Mouse (Mus musculus) intestine, embryonic 14.5 days (tissue): Measurements from ENCODE around the gene Dnm2. TPM values are rescaled to one million over a fixed set of nuclear protein-coding genes. Genes with fewer than 3 reads are reported as not detected.

ENCODE experiments used
- ATAC-seq: fragments of 200-750 bp; cut with Nextera tagmentation; replicated peaks from 2 replicates; pipeline ENCODE4 v1.8.0; 2017; ENCODE audit warnings: low read depth, moderate number of reproducible peaks, moderate TSS enrichment, moderate library complexity; ENCODE audit not compliant: low FRiP score, low TSS enrichment
- DNase-seq: peaks from one replicate; pipeline ENCODE4 v3.0.0-alpha.2; 2018; ENCODE audit warnings: low spot score
- H3K27ac ChIP-seq: fragments of 300-500 bp; sonication (generic); 2 replicates; pipeline ENCODE4 v1.5.1; 2014; ENCODE audit warnings: low read depth, mild to moderate bottlenecking, control low read depth
- H3K27me3 ChIP-seq: fragments of 300-500 bp; sonication (generic); replicated peaks from 2 replicates; pipeline ENCODE4 v1.6.1; 2014; ENCODE audit warnings: low read length, control low read depth; ENCODE audit not compliant: control insufficient read depth, insufficient read depth
- H3K36me3 ChIP-seq: fragments of 300-500 bp; sonication (generic); 2 replicates; pipeline ENCODE4 v1.6.1; 2014; ENCODE audit warnings: low read length, control low read depth; ENCODE audit not compliant: control insufficient read depth, insufficient read depth
- H3K4me1 ChIP-seq: fragments of 300-500 bp; sonication (generic); replicated peaks from 2 replicates; pipeline ENCODE4 v1.6.1; 2014; ENCODE audit warnings: low read length, control low read depth, mixed read lengths; ENCODE audit not compliant: control insufficient read depth, insufficient read depth
- H3K4me2 ChIP-seq: fragments of 300-500 bp; sonication (generic); 2 replicates; pipeline ENCODE4 v1.6.1; 2014; ENCODE audit warnings: low read length
- H3K4me3 ChIP-seq: fragments of 300-500 bp; sonication (generic); 2 replicates; pipeline ENCODE4 v1.5.1; 2014; ENCODE audit warnings: low read depth, low read length, control low read depth, mixed read lengths
- H3K9ac ChIP-seq: fragments of 300-500 bp; sonication (generic); 2 replicates; pipeline ENCODE4 v1.6.1; 2014; ENCODE audit warnings: mild to moderate bottlenecking, low read length
- H3K9me3 ChIP-seq: fragments of 300-500 bp; sonication (generic); 2 replicates; pipeline ENCODE4 v1.6.1; 2016; ENCODE audit warnings: low read length, control low read depth; ENCODE audit not compliant: control insufficient read depth
- WGBS: fragments of 180-500 bp; shearing (Covaris S2); extraction: QIAGEN DNeasy Blood & Tissue Kit; methylation state at CpG from one replicate; pipeline ENCODE4 v1.1.7; 2014; 5-methylcytosine and 5-hydroxymethylcytosine counted together
- polyA plus RNA-seq: library from polyadenylated mRNA; unstranded; fragments of >200 nt; fragmentation: Nextera tagmentation; extraction: Ambion mirVana; gene quantifications from 2 replicates; pipeline ENCODE4 v1.2.1, GENCODE M21; 2014

Gene Dnm2
- polyA plus RNA-seq, 1 experiment from 2014 or later: 67.3 TPM

GRCm38 (mm10) chr9:21445081-21445744 lies 20.5 kb downstream of the Dnm2 start:
- Histone ChIP-seq H3K4me3 (no peak overlapping the region), H3K9ac (no peak overlapping the region), H3K4me1 (0 out of 2 replicates have a peak, but pooled peaks cover 3% of the 10 kb centered on the region), H3K4me2 (no peak overlapping the region), H3K27ac (no peak overlapping the region), H3K27me3 (no peaks in the 10 kb centered on the region), H3K36me3 (no peaks in the 10 kb centered on the region), H3K9me3 (no peaks in the 10 kb centered on the region)
- DNase-seq: no peak
- no peak for ATAC-seq
- WGBS: 96% methylated on average over 6 of the region's 6 CpGs

GRCm38 (mm10) chr9:21447778-21448177 lies 23.1 kb downstream of the Dnm2 start:
- H3K36me3 ChIP-seq: no peaks in the 10 kb centered on the region
- 91% methylated on average over 2 of the region's 2 CpGs for WGBS
- no peak overlapping the region for H3K4me3 ChIP-seq
- ATAC-seq (no peak), DNase-seq (no peak)
- no peak overlapping the region for H3K4me2 ChIP-seq
- H3K9me3 ChIP-seq: no peaks in the 10 kb centered on the region
- no peak overlapping the region for H3K9ac ChIP-seq
- 0 out of 2 replicates have a peak, but pooled peaks cover 6% of the 10 kb centered on the region for H3K4me1 ChIP-seq
- no peak overlapping the region for H3K27ac ChIP-seq
- H3K27me3 ChIP-seq: no peaks in the 10 kb centered on the region

DNA sequence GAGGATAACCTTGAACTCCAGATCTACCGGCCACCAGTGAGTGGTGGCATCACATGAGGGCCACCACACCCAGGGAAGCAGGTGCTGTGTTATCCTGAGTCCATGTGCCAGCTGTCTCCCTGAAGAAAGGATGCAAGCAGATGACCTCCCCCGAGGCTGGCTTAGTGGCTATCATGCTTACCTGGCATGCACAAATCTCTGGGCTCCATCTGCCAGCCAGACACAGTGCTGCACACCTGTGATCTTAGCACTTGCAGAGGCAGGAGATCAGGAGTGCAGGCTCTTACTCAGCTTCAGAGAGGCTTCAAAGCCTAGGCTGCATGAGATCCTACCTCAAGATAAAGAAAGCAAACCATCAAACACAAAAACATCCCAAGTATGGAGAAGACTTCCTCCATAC lies 25.0 kb downstream of the Dnm2 start:
- 0 out of 2 replicates have a peak, but pooled peaks cover 6% of the 10 kb centered on the region for H3K4me1 ChIP-seq
- H3K4me3 ChIP-seq: no peak overlapping the region
- no peak for DNase-seq
- WGBS: 71% methylated on average over 2 of the region's 2 CpGs
- no peaks in the 10 kb centered on the region for H3K9me3 ChIP-seq
- no peak overlapping the region for H3K4me2 ChIP-seq
- no peak for ATAC-seq
- H3K27me3 ChIP-seq: no peaks in the 10 kb centered on the region
- no peaks in the 10 kb centered on the region for H3K36me3 ChIP-seq
- H3K9ac ChIP-seq: no peak overlapping the region
- H3K27ac ChIP-seq: no peak overlapping the region

- WGBS: 34% methylated on average over 3 of the region's 3 CpGs
- Histone ChIP-seq H3K4me1 (0 out of 2 replicates have a peak, but pooled peaks cover 6% of the 10 kb centered on the region), H3K36me3 (no peaks in the 10 kb centered on the region), H3K9ac (no peak overlapping the region), H3K27ac (no peak overlapping the region), H3K4me2 (no peak overlapping the region), H3K27me3 (no peaks in the 10 kb centered on the region), H3K9me3 (no peaks in the 10 kb centered on the region), H3K4me3 (no peak overlapping the region)
- DNase-seq (no peak), ATAC-seq (no peak)
Observed at GRCm38 (mm10) chr9:21450270-21450669, 25.6 kb downstream of the Dnm2 start.

DNA sequence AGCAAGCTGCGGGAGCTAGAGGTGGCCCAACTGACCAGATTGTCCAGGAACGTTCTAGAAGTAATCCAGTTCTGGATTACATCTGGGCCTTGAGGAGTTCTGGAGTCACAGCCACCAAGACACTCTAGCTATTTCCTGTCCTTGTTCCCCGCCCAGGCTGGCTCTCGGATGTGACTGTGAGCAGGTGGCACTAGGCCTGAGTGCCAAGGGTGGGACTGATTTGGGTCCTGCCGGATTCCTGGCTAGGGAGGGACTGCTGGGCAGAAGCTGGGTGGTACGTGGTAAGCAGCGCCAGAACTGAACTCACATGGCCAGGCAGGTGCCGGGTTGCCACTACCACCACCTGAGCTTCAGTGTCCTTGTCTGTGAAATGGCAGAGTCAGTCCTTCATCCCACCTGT lies 26.7 kb downstream of the Dnm2 start:
- H3K27ac ChIP-seq: no peak overlapping the region
- WGBS: 86% methylated on average over 8 of the region's 8 CpGs

DNA sequence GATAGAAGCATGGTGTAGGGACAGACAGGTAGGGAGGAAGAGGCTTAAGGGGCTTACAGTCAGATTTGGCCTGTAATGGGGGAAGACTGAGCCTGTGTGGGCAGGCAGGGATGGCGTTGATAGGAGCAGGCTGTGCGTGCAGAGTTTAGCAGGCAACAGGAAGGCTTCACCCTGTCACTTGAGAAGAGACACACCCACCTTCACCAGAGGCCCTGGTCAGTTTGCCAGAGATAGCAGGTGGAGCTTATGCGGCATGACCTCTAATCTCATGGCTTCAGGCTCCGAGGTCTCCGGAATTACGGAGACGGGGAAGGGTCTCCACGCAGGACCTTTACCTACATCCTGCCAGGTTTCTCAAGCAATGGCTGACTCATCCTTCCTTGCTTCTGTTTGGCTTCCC lies 27.2 kb downstream of the Dnm2 start:
- no peak overlapping the region for H3K27ac ChIP-seq
- no peaks in the 10 kb centered on the region for H3K36me3 ChIP-seq
- no peak overlapping the region for H3K9ac ChIP-seq

More for the DNA sequence above, 26.7 kb downstream of the Dnm2 start:
- Histone ChIP-seq H3K4me1 (0 out of 2 replicates have a peak, but pooled peaks cover 6% of the 10 kb centered on the region), H3K4me3 (no peak overlapping the region), H3K27me3 (no peaks in the 10 kb centered on the region), H3K36me3 (no peaks in the 10 kb centered on the region), H3K9me3 (no peaks in the 10 kb centered on the region), H3K4me2 (no peak overlapping the region), H3K9ac (no peak overlapping the region)
- DNase-seq (no peak), ATAC-seq (no peak)

GRCm38 (mm10) chr9:21453003-21453402 lies 28.3 kb downstream of the Dnm2 start:
- no peaks in the 10 kb centered on the region for H3K9me3 ChIP-seq
- ATAC-seq (no peak), DNase-seq (no peak)
- H3K36me3 ChIP-seq: 0 out of 2 replicates have a peak, but pooled peaks cover under 1% of the 10 kb centered on the region
- no peak overlapping the region for H3K9ac ChIP-seq
- H3K27ac ChIP-seq: no peak overlapping the region
- no peak overlapping the region for H3K4me2 ChIP-seq
- no peak overlapping the region for H3K4me3 ChIP-seq
- 81% methylated on average over 7 of the region's 7 CpGs for WGBS
- 0 out of 2 replicates have a peak, but pooled peaks cover 6% of the 10 kb centered on the region for H3K4me1 ChIP-seq
- no peaks in the 10 kb centered on the region for H3K27me3 ChIP-seq

More for the DNA sequence above, 27.2 kb downstream of the Dnm2 start:
- H3K9me3 ChIP-seq: no peaks in the 10 kb centered on the region
- DNase-seq (no peak), ATAC-seq (no peak)
- H3K4me3 ChIP-seq: no peak overlapping the region
- H3K4me2 ChIP-seq: no peak overlapping the region
- WGBS: 64% methylated on average over 8 of the region's 8 CpGs
- 0 out of 2 replicates have a peak, but pooled peaks cover 6% of the 10 kb centered on the region for H3K4me1 ChIP-seq
- H3K27me3 ChIP-seq: no peaks in the 10 kb centered on the region

DNA sequence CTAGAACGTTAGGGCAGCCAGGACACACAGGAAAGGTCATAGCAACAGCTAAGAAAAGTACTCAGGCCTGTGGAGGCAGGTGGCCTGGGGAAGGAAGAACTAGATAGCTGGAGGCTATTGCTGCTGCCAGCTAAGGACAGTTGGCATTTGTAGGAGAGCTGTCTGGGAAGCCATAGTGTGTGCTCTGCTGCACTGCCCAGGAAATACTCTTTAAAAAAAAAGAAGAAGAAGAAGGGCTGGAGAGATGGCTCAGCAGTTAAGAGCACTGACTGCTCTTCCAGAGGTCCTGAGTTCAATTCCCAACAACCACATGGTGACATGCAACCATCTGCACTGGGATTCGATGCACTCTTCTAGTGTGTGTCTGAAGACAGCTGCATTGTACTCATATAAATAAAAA lies 28.8 kb downstream of the Dnm2 start:
- no peak overlapping the region for H3K9ac ChIP-seq
- H3K4me1 ChIP-seq: 0 out of 2 replicates have a peak, but pooled peaks cover 6% of the 10 kb centered on the region
- no peak for DNase-seq
- no peak for ATAC-seq
- no peak overlapping the region for H3K4me3 ChIP-seq
- WGBS: 80% methylated on average over 2 of the region's 2 CpGs
- no peak overlapping the region for H3K4me2 ChIP-seq
- H3K9me3 ChIP-seq: no peaks in the 10 kb centered on the region
- 0 out of 2 replicates have a peak, but pooled peaks cover 5% of the 10 kb centered on the region for H3K36me3 ChIP-seq
- no peaks in the 10 kb centered on the region for H3K27me3 ChIP-seq
- no peak overlapping the region for H3K27ac ChIP-seq

GRCm38 (mm10) chr9:21454556-21454955 lies 29.8 kb downstream of the Dnm2 start:
- Histone ChIP-seq H3K36me3 (0 out of 2 replicates have a peak, but pooled peaks cover 8% of the 10 kb centered on the region), H3K9ac (no peak overlapping the region), H3K4me2 (no peak overlapping the region), H3K4me3 (no peak overlapping the region), H3K9me3 (no peaks in the 10 kb centered on the region), H3K4me1 (0 out of 2 replicates have a peak, but pooled peaks cover 6% of the 10 kb centered on the region), H3K27ac (no peak overlapping the region), H3K27me3 (no peaks in the 10 kb centered on the region)
- DNase-seq (no peak), ATAC-seq (no peak)
- 78% methylated on average over 4 of the region's 4 CpGs for WGBS
